Mouse (Mus musculus) bone marrow, adult 2 months (tissue): ENCODE results near the gene Hdgfl2. TPM values are rescaled to one million over a fixed set of nuclear protein-coding genes. Genes with fewer than 3 reads are reported as not detected.

Experiments used
- H3K27ac ChIP-seq: fragments of 200-500 bp; 2 replicates; pipeline ENCODE4 v1.5.1; 2012; ENCODE audit warnings: low read depth, mild to moderate bottlenecking, control low read depth, inconsistent platforms, low read length; ENCODE audit not compliant: control insufficient read depth, poor library complexity, insufficient read depth
- H3K4me1 ChIP-seq: fragments of 200-500 bp; 2 replicates; pipeline ENCODE4 v1.6.1; 2011; ENCODE audit warnings: low read length; ENCODE audit not compliant: control insufficient read depth, insufficient read depth
- H3K4me3 ChIP-seq: fragments of 200-500 bp; replicated peaks from 2 replicates; pipeline ENCODE3; 2011; ENCODE audit warnings: mild to moderate bottlenecking, low read depth, low read length, control low read depth; ENCODE audit not compliant: control insufficient read depth
- CTCF ChIP-seq: fragments of 200-500 bp; IDR thresholded peaks from 2 replicates; pipeline ENCODE4 v1.5.1; 2011; ENCODE audit warnings: low read length, control low read depth; ENCODE audit not compliant: control insufficient read depth, insufficient read depth
- POLR2A ChIP-seq: fragments of 200-500 bp; IDR thresholded peaks from 2 replicates; pipeline ENCODE4 v1.6.1; 2011; ENCODE audit warnings: low read depth, mild to moderate bottlenecking, control low read depth, low read length, borderline replicate concordance; ENCODE audit not compliant: control insufficient read depth
- WGBS: fragments of 180-500 bp; shearing (Covaris S2); methylation state at CpG from one replicate; pipeline ENCODE4 v1.1.7; 2018; 5-methylcytosine and 5-hydroxymethylcytosine counted together
- polyA plus RNA-seq: library from polyadenylated mRNA; stranded (reverse); fragments of >200 nt; gene quantifications from 2 replicates; pipeline ENCODE4 v1.2.4, GENCODE M21; 2011; ENCODE audit warnings: low replicate concordance; ENCODE audit not compliant: missing spikeins, insufficient read depth, insufficient read length

The Hdgfl2 gene
- 62.0 and 145 TPM in 2 replicates for polyA plus RNA-seq

DNA sequence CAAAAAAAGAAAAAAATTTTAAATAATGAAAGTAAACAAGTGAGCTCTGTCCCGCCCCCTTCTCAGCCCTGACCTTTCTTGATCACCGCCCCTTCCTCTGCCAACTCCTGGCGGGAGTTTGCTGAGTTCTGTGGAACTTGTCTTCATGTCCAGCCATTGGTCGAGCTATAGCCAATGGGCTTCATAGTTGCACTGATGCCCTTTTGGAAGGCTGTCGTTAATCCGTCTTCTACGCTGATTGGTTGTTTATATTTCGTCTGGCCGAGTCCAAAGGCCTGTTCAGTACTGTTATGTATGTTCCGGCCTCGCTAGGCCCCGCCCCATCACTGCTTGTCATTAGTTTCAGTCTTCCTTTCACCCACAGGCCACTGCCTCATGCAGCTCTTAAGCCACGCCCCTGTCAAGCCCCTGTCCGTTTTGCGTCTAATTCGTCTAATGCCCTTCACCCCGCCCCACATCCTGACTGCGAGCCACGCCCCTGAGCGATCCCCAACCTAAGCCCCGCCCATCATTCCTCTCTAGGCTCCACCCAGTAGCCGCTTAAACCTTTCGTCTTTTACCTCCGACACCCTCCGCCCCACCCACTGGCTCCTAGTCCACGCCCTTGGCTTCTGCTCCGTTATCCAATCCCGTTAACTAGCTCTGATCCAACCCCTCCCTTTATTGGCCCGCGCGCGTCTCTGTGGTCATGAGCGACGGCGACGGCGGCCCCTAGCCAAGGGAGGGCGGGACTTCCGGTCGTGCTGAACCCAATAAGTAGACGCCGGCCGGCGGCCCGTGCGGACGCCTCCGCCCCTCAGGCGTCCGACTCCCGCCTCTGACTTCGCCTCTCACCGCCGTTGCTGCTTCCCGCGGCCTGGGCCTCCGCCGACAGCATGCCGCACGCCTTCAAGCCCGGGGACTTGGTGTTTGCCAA is at the start of gene Hdgfl2:
Gene Hdgfl2, plus strand, starts transcription at position 755 of the 916 bp plus-strand sequence.
- H3K27ac ChIP-seq = peak within 1 kb of the TSS; percentile 45
- TF ChIP-seq POLR2A (peak; percentile 91; the same call in 1 of the 2 replicates), CTCF (no peak)
- H3K4me3 ChIP-seq = peak within 1 kb of the TSS; percentile 95
- under 1% methylated on average over 61 of the region's 61 CpGs for WGBS
- peaks cover 7% of the 10 kb centered on the region; the same call in 1 of the 2 replicates for H3K4me1 ChIP-seq

DNA sequence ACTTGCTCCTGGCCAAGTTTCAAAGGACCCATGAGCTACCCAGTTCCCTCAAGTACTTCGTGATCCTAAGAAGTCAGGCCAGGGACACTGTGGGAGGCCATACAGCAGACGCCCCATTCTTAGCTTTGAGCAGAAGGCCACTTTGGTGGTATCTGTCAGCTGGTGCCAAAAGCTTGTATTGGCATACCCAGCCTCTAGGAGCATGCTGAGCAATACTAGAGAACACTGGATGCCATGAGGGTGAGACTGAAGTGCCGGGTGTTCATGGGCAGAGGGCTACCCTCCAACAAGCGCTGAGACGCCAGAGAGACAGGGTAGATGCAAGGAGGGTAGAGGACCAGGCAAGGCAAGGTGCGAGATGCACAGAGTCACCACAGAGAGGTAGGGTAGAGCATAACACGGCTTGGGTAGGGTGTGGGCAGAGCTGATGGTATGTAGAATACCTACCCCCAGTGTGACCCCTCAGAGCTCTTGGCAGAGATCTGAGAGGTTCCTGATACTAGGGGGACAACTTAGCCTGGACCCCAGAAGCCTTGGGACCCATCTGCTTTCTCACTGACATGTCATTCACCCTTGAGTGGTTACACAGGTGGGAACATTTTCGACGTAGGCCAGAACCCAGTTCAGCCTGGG is 49.1 kb upstream of the Hdgfl2 start:
- peaks cover 10% of the 10 kb centered on the region for H3K4me1 ChIP-seq
- 58% methylated on average over 9 of the region's 9 CpGs for WGBS
- H3K4me3 ChIP-seq = no peak overlapping the region
- no peak for TF ChIP-seq POLR2A
- no peak for TF ChIP-seq CTCF
- H3K27ac ChIP-seq = peak overlapping the region; percentile 15; the same call in 1 of the 2 replicates

DNA sequence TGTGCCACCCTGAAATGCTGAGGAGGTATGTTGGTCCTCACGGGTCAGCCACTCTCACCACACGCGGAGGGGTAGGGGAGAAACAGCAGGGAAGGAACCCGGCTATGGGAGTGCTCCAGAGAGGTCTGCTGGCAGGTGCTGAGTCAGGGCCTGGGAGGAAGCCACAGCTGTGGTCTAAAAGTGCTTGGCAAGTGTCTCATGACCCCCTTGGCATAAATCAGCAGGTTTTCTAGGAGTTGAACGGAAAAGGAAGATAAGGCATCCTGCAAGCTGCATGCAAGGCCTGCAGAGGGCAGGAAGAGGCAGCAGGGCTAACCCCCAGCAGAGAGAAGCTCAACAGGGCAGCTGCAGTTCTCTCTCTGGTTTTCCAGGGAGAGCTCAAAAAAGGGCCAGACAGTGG is 48.5 kb upstream of the Hdgfl2 start:
- Histone ChIP-seq H3K4me3 (no peak overlapping the region), H3K4me1 (peaks cover 9% of the 10 kb centered on the region), H3K27ac (peak overlapping the region; percentile 15; the same call in 1 of the 2 replicates)
- WGBS = 4% methylated on average over 5 of the region's 5 CpGs
- TF ChIP-seq CTCF (0 out of 2 replicates have a peak, but pooled peaks have one; percentile 18), POLR2A (no peak)

- Histone ChIP-seq H3K27ac (no peak overlapping the region), H3K4me1 (peaks cover 9% of the 10 kb centered on the region), H3K4me3 (no peak overlapping the region)
- 74% methylated on average over 7 of the region's 7 CpGs for WGBS
- no peak for TF ChIP-seq CTCF
- no peak for TF ChIP-seq POLR2A
Measured at GRCm38 (mm10) chr17:56031431-56031830, 48.0 kb upstream of the Hdgfl2 start.

GRCm38 (mm10) chr17:56032127-56032733 is 47.2 kb upstream of the Hdgfl2 start:
- TF ChIP-seq CTCF (no peak), POLR2A (no peak)

DNA sequence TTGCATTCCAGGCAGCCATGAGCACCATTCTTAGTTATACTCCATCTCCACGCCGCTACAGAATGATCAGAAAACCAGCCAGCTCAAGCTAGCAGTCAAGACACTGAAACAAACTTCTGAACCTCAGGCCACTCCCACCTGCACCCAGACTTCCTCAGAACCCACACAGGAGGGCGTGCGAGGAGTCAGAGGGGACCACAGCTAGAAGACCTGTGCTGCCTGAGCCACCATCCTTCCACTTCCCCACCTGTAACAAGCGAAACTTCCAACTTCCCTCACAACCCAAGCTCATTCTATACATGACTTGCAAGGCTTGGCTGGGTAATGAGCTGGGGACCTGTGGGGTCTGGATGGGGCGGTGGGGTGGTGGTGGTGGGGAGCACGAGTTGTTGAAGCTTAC is 46.6 kb upstream of the Hdgfl2 start:
- WGBS = 16% methylated on average over 7 of the region's 7 CpGs
- TF ChIP-seq POLR2A = no peak
- no peak for TF ChIP-seq CTCF
- Histone ChIP-seq H3K27ac (no peak overlapping the region), H3K4me1 (peaks cover 9% of the 10 kb centered on the region), H3K4me3 (no peak overlapping the region)

More at GRCm38 (mm10) chr17:56032127-56032733, 47.2 kb upstream of the Hdgfl2 start:
- Histone ChIP-seq H3K4me3 (no peak overlapping the region), H3K27ac (0 out of 2 replicates have a peak overlapping the region, but pooled peaks have one; percentile 10), H3K4me1 (peaks cover 9% of the 10 kb centered on the region)
- WGBS = 54% methylated on average over 6 of the region's 6 CpGs

DNA sequence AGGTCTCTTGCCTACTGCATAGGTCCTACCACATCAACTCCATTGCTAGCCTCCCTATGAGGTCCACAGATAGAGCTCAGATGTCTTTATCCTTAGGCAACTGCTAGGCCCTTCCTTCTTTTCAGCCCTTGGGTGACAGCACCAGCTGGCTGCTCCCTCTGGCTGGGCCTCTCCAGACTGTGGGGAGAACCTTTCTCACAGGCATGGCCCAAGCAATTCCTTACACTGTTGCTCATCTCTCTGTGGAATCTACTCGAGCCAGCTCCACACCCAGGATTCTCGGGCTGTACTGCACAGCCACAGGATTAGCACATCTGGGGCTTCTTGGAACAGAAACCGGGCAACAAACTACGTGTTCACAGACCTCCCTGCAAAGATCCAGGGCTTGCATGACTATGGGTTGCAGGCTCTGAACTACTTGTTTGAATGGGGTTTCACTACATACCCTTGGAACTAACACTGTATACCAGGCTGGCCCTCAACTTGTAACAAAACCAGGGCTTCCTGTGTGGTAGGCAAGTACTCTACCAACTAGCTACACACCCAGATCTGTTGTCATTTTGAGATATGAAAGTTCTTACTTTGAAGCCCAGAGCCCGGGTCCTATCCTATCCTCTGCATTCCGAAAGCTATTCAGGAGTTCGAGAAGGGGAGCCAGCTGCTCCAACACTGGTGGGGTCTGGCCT is 45.3 kb upstream of the Hdgfl2 start:
- Histone ChIP-seq H3K27ac (0 out of 2 replicates have a peak overlapping the region, but pooled peaks have one; percentile 5), H3K4me1 (peaks cover 9% of the 10 kb centered on the region), H3K4me3 (no peak overlapping the region)
- WGBS = 61% methylated on average over 7 of the region's 7 CpGs
- TF ChIP-seq CTCF (no peak), POLR2A (no peak)

GRCm38 (mm10) chr17:56034726-56035100 is 44.7 kb upstream of the Hdgfl2 start:
- Histone ChIP-seq H3K4me3 (peak overlapping the region; percentile 6), H3K4me1 (peaks cover 9% of the 10 kb centered on the region), H3K27ac (0 out of 2 replicates have a peak overlapping the region, but pooled peaks have one; percentile 5)
- TF ChIP-seq POLR2A = no peak
- no peak for TF ChIP-seq CTCF
- 65% methylated on average over 6 of the region's 6 CpGs for WGBS
